Mouse (Mus musculus) forebrain, postnatal 0 days (tissue): ENCODE measurements around the gene Klk7. TPM values are rescaled to one million over a fixed set of nuclear protein-coding genes. Genes with fewer than 3 reads are reported as not detected.

Source experiments
- ATAC-seq: fragments of 200-750 bp; cut with Nextera tagmentation; 2 replicates; pipeline ENCODE4 v1.8.0; 2017; ENCODE audit warnings: mild to moderate bottlenecking, moderate library complexity
- DNase-seq: peaks from one replicate; pipeline ENCODE4 v3.0.0-alpha.2; 2015
- H3K27ac ChIP-seq: fragments of 300-500 bp; sonication (generic); 2 replicates; pipeline ENCODE4 v1.5.1; 2014; ENCODE audit warnings: low read depth, mild to moderate bottlenecking, antibody characterized with exemption, low read length, moderate library complexity, mixed read lengths
- H3K27me3 ChIP-seq: fragments of 300-500 bp; sonication (generic); 2 replicates; pipeline ENCODE4 v1.6.1; 2014; ENCODE audit warnings: mild to moderate bottlenecking, low read length, mixed read lengths; ENCODE audit not compliant: insufficient read depth
- H3K36me3 ChIP-seq: fragments of 300-500 bp; sonication (generic); 2 replicates; pipeline ENCODE4 v1.6.1; 2014; ENCODE audit warnings: mild to moderate bottlenecking, moderate library complexity; ENCODE audit not compliant: insufficient read depth
- H3K4me1 ChIP-seq: fragments of 300-500 bp; sonication (generic); 2 replicates; pipeline ENCODE4 v1.6.1; 2014; ENCODE audit warnings: antibody characterized with exemption; ENCODE audit not compliant: insufficient read depth
- H3K4me2 ChIP-seq: fragments of 300-500 bp; sonication (generic); 2 replicates; pipeline ENCODE4 v1.6.1; 2014; ENCODE audit warnings: low read depth, mild to moderate bottlenecking, moderate library complexity
- H3K4me3 ChIP-seq: fragments of 300-500 bp; sonication (generic); 2 replicates; pipeline ENCODE4 v1.5.1; 2014; ENCODE audit warnings: low read depth, low read length, mixed read lengths
- H3K9ac ChIP-seq: fragments of 300-500 bp; sonication (generic); 2 replicates; pipeline ENCODE4 v1.6.1; 2014; ENCODE audit warnings: mild to moderate bottlenecking
- H3K9me3 ChIP-seq: fragments of 300-500 bp; sonication (generic); 2 replicates; pipeline ENCODE4 v1.6.1; 2016; ENCODE audit warnings: low read length
- CTCF ChIP-seq: sonication (generic); IDR thresholded peaks from 2 replicates; pipeline ENCODE4 v1.5.1; 2016; ENCODE audit warnings: antibody characterized with exemption, control low read depth, low read depth
- WGBS: fragments of 180-500 bp; shearing (Covaris S2); extraction: QIAGEN DNeasy Blood & Tissue Kit; methylation state at CpG from one replicate; pipeline ENCODE4 v1.1.7; 2014; 5-methylcytosine and 5-hydroxymethylcytosine counted together
- polyA plus RNA-seq: library from polyadenylated mRNA; unstranded; fragments of >200 nt; fragmentation: Nextera tagmentation; extraction: Ambion mirVana; gene quantifications from 2 replicates; pipeline ENCODE4 v1.2.1, GENCODE M21; 2015
- total RNA-seq: library from RNA; depleted of rRNA; stranded (reverse); fragments of >200 nt; gene quantifications from 2 replicates; pipeline ENCODE4 v1.2.3, GENCODE M21; 2014; rRNA removed

Gene Klk7
- total RNA-seq = not detected in 2 replicates
- 0.08 and 0.18 TPM in 2 replicates for polyA plus RNA-seq

DNA sequence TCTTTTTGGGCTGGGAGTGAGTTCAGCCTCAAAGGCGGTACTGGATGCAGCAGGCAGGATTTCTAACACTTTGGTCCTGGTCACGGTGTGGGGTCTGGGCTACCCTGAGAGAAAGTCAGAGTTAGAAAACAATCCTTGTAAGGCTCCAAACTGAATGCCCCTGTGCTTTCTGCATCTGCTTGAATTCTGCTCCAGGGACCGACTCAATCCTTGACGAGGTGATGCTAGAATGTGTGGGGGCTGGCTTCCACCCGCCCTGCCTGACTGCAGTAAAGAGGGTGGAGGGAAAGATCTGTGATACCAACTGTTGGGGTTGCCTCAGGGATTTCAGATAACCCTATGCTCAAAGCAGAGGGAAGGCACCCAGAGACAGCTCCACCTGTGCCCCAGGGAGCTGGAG, at the start of gene Klk7:
Klk7 (plus strand) TSS at position 301 of the 400 bp plus-strand sequence.
- WGBS = 61% methylated on average over 5 of the region's 5 CpGs
- H3K36me3 ChIP-seq = no peaks in the 10 kb centered on the region

GRCm38 (mm10) chr7:43766484-43766883, 44.6 kb upstream of the Klk7 start:
- no peak overlapping the region for H3K4me3 ChIP-seq
- H3K9ac ChIP-seq = no peak overlapping the region
- H3K36me3 ChIP-seq = no peaks in the 10 kb centered on the region
- no peak overlapping the region for H3K4me2 ChIP-seq
- H3K4me1 ChIP-seq = no peaks in the 10 kb centered on the region
- no peak for DNase-seq
- WGBS = 35% methylated on average over 8 of the region's 8 CpGs
- no peak overlapping the region for H3K27ac ChIP-seq
- no peaks in the 10 kb centered on the region for H3K27me3 ChIP-seq
- ATAC-seq = peak; percentile 77
- H3K9me3 ChIP-seq = no peaks in the 10 kb centered on the region
- no peak for TF ChIP-seq CTCF

More for the DNA sequence above, at the start of gene Klk7:
- Histone ChIP-seq H3K9me3 (no peaks in the 10 kb centered on the region), H3K27ac (no peak within 1 kb of the TSS), H3K27me3 (no peaks in the 10 kb centered on the region), H3K9ac (no peak within 1 kb of the TSS), H3K4me2 (no peak within 1 kb of the TSS), H3K4me1 (no peaks in the 10 kb centered on the region), H3K4me3 (no peak within 1 kb of the TSS)
- no peak for ATAC-seq
- DNase-seq = no peak
- no peak for TF ChIP-seq CTCF

DNA sequence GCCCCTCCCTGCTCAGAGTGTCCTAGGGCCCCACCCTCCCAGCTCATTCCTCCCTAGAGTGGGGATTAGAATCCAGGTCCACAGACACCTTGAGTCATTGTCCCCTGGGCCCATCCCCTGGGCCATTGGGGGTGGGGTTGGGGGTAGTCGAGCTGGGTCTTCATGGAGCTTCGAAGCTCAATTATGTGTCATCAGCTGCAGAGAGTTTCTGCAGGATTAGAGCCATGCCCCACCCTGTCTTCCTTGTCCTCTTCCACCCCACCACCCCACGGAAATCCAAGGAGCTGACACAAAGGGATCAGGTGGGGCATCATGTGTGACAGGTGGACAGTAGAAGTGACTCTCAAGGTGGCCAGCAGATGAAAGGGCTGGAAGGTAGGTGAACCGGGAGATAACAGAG, 42.5 kb upstream of the Klk7 start, which contains the start of gene Klk12:
Klk12 (plus strand) TSS at position 301 of the 400 bp plus-strand sequence.
- TF ChIP-seq CTCF = no peak
- DNase-seq = no peak

GRCm38 (mm10) chr7:43769636-43770035, 41.5 kb upstream of the Klk7 start:
- no peak for TF ChIP-seq CTCF
- ATAC-seq (no peak), DNase-seq (no peak)
- H3K9ac ChIP-seq = no peak overlapping the region
- H3K9me3 ChIP-seq = no peaks in the 10 kb centered on the region
- 93% methylated on average over 8 of the region's 8 CpGs for WGBS
- no peak overlapping the region for H3K4me2 ChIP-seq
- H3K27ac ChIP-seq = no peak overlapping the region
- H3K36me3 ChIP-seq = no peaks in the 10 kb centered on the region
- no peak overlapping the region for H3K4me3 ChIP-seq
- no peaks in the 10 kb centered on the region for H3K27me3 ChIP-seq
- H3K4me1 ChIP-seq = no peaks in the 10 kb centered on the region

More for the DNA sequence above, 42.5 kb upstream of the Klk7 start, which contains the start of gene Klk12:
- Histone ChIP-seq H3K9ac (no peak within 1 kb of the TSS), H3K4me3 (no peak within 1 kb of the TSS), H3K9me3 (no peaks in the 10 kb centered on the region), H3K27me3 (no peaks in the 10 kb centered on the region), H3K36me3 (no peaks in the 10 kb centered on the region), H3K4me1 (no peaks in the 10 kb centered on the region), H3K27ac (no peak within 1 kb of the TSS), H3K4me2 (no peak within 1 kb of the TSS)
- WGBS = 81% methylated on average over 4 of the region's 4 CpGs
- ATAC-seq = no peak

- Histone ChIP-seq H3K4me1 (no peaks in the 10 kb centered on the region), H3K4me3 (no peak overlapping the region), H3K27ac (no peak overlapping the region), H3K4me2 (no peak overlapping the region), H3K36me3 (no peaks in the 10 kb centered on the region), H3K9ac (no peak overlapping the region), H3K27me3 (no peaks in the 10 kb centered on the region), H3K9me3 (no peaks in the 10 kb centered on the region)
- 95% methylated on average over 10 of the region's 10 CpGs for WGBS
- no peak for TF ChIP-seq CTCF
- DNase-seq (no peak), ATAC-seq (no peak)
Measured at GRCm38 (mm10) chr7:43770701-43771100, 40.4 kb upstream of the Klk7 start.

DNA sequence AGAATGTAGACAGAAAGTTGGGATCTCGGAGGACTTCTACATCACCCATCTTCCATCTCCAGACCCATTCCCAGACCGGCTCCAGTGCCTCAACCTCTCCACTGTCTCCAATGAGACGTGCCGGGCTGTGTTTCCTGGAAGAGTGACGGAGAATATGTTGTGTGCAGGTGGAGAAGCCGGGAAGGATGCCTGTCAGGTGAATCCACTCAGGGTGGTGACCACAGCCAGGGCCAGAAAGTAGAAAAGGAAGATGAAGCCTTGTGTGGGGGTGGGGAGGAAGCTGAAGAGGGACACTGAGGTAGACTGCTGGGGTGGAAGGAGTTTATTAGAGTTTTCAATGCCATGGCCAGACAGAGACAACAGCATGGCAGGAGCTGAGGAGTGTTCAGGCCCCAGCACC, 39.2 kb upstream of the Klk7 start:
- Histone ChIP-seq H3K9ac (no peak overlapping the region), H3K27me3 (no peaks in the 10 kb centered on the region), H3K27ac (no peak overlapping the region), H3K4me3 (no peak overlapping the region), H3K9me3 (no peaks in the 10 kb centered on the region), H3K4me2 (no peak overlapping the region), H3K36me3 (no peaks in the 10 kb centered on the region), H3K4me1 (no peaks in the 10 kb centered on the region)
- ATAC-seq = no peak
- WGBS = 92% methylated on average over 6 of the region's 6 CpGs
- no peak for TF ChIP-seq CTCF
- no peak for DNase-seq

DNA sequence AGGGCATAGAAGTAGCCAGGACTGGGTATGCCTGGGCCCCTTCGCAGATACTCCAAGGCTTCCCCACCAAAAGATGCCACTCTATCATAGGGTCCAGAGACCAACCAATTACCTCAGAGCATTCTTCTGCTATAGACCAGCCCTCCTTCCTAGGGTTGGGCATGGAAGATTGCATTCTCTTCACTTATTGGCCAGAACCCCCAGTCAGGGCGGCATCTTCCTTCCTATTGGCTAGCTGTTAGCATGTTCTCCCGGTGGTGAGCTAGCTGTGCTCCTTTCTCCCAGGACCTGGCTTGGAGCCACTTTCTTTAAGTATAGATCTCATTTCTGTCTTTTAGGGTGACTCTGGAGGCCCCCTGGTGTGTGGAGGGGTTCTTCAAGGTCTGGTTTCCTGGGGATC, 38.2 kb upstream of the Klk7 start:
- no peaks in the 10 kb centered on the region for H3K27me3 ChIP-seq
- H3K36me3 ChIP-seq = no peaks in the 10 kb centered on the region
- H3K4me2 ChIP-seq = no peak overlapping the region
- no peak for DNase-seq
- no peak overlapping the region for H3K9ac ChIP-seq
- H3K4me3 ChIP-seq = no peak overlapping the region
- H3K27ac ChIP-seq = no peak overlapping the region
- no peaks in the 10 kb centered on the region for H3K4me1 ChIP-seq
- 79% methylated on average over 3 of the region's 3 CpGs for WGBS
- no peak for ATAC-seq
- no peaks in the 10 kb centered on the region for H3K9me3 ChIP-seq
- no peak for TF ChIP-seq CTCF
